In the genomic region with DNA sequence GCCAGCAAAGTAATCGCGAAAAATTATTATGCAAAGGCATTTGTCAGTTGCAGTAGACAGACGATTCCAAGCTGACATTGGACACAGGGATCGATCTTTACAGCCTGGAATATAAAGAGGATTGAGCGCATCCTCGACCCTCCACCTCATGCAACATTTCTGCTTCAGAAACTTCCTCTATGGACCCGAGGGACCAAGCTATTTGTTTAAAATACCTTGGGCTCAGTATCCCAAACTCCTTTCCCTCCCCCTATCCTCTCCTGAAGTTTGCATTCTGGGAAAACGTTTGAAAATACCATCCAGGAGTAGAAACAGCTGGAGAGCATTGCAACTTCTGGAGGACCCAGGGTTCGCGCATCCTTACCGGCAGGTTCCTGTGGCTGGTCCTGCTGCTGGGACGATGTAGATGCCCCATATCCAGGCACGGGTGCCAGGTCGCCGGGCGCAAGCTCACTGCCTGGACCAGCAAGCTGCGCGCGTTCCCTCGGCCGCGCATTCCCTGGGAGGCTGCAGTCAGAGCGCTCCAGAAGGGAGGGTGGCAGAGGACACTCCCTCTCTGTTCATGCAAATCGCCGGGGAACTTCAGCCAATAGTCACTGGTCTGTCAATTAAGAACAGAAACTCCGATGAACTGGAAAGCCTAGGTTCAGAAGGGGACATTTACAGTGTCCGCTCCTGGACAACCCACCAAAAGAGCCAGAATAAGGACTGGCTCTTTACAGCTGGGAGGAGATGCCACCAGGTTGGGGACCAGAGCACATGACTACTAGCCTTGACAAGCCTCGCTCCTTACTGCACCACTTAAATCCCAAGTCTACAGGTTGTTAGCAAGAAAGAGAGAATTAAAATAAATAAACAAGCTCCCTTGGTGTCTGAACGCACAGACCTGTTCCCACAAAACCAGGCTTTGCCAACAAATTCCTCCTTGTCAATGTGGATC, we compare ENCODE assay signal across 9 mouse cellular contexts. TPM values are rescaled to one million over a fixed set of nuclear protein-coding genes. Genes with fewer than 3 reads are reported as not detected.
DNase-seq lines count a peak whose midpoint lies in the region; ATAC-seq and TF ChIP-seq lines count a peak whose summit lies in the region.
"Had no signal": no experiment of that assay in that cellular context is flagged by ENCODE, and none has a peak within 500 bp of the region (broad histone marks: within the 10 kb centered on the region; RNA-seq: fewer than 3 reads in every experiment).

TSS of gene Pcdh20 (minus strand) at position 902 of the 940 bp plus-strand sequence.

- no peaks in the 10 kb centered on the region for H3K36me3 ChIP-seq in kidney, embryonic 16.5 days (ENCODE audit: insufficient read depth, low read length)

- H3K4me3 ChIP-seq in kidney, embryonic 16.5 days (ENCODE audit: low read length), result peak within 1 kb of the TSS; percentile 46
- peak within 1 kb of the TSS; percentile 55 for H3K4me3 ChIP-seq in cortical plate, adult 2 months (ENCODE audit: insufficient read depth, low read length)

- peak; percentile 96 for ATAC-seq in kidney, embryonic 16.5 days (ENCODE audit: low FRiP score, low TSS enrichment)
- ATAC-seq in erythroid progenitor cell, adult 5-6 weeks (replicated peaks; ENCODE audit: low FRiP score, poor library complexity, severe bottlenecking), result no peak
- ATAC-seq: Patski had no signal

- peaks cover 19% of the 10 kb centered on the region for H3K27me3 ChIP-seq in kidney, embryonic 16.5 days (ENCODE audit: insufficient read depth, low read length)

- no peak for TF ChIP-seq CTCF in cortical plate, adult 2 months (IDR thresholded peaks at IDR 0.05; ENCODE audit: extremely low read depth, insufficient read depth, low read length)

- no peak within 1 kb of the TSS for H3K27ac ChIP-seq in kidney, embryonic 16.5 days (ENCODE audit: low read length)
- H3K27ac ChIP-seq in cortical plate, adult 2 months (ENCODE audit: insufficient read depth, low read length), result no peak within 1 kb of the TSS

- H3K4me1 ChIP-seq in kidney, embryonic 16.5 days (ENCODE audit: insufficient read depth, low read length), result peaks cover 22% of the 10 kb centered on the region
- H3K4me1 ChIP-seq in cortical plate, adult 2 months (ENCODE audit: control insufficient read depth, insufficient read depth, low read length), result no peaks in the 10 kb centered on the region; the same call in 1 of the 2 replicates

- DNase-seq in kidney, postnatal 14 days, result no peak
- DNase-seq in gastrocnemius, postnatal 25 days, result peak; percentile 25
- DNase-seq in layer of hippocampus, postnatal 10 days (ENCODE audit: low spot score in 2 of 2), result peak; percentile 58 to 67
- DNase-seq in lung, postnatal 14 days, result peak; percentile 24
- DNase-seq in right cerebral cortex, postnatal 4 days, result peak; percentile 52

- no peak within 1 kb of the TSS for H3K9ac ChIP-seq in kidney, embryonic 16.5 days (replicated peaks; ENCODE audit: low read length)

- TF ChIP-seq POLR2A in cortical plate, adult 2 months (IDR thresholded peaks at IDR 0.05; ENCODE audit: extremely low read depth, insufficient read depth, low read length), result peak; percentile 34; the same call in 1 of the 2 replicates

- peak within 1 kb of the TSS; percentile 81 for H3K4me2 ChIP-seq in kidney, embryonic 16.5 days (replicated peaks; ENCODE audit: low read depth, low read length)

- H3K9me3 ChIP-seq in kidney, embryonic 16.5 days (ENCODE audit: low read length), result no peaks in the 10 kb centered on the region

- under 1% methylated on average over 29 of the region's 29 CpGs for WGBS in kidney, embryonic 16.5 days

RNA-seq across cellular contexts. Expression of gene Pcdh20, which starts in this region (rescaled TPM):
- 0.30 and 0.37 TPM in 2 replicates for polyA plus RNA-seq in kidney, embryonic 16.5 days (2015; fragmentation: Nextera tagmentation; extraction: Ambion mirVana)
- 6.1 and 11.3 TPM in 2 replicates for polyA plus RNA-seq in cortical plate, adult 2 months (2012; rRNA removed)
- total RNA-seq in gastrocnemius, postnatal 25 days (2021), result 1 to 10 TPM in 1 of 2 experiments, under 1 TPM in 1; 0.56 to 1.5 TPM
- total RNA-seq in layer of hippocampus, postnatal 10 days (2021), result 10 to 100 TPM; 68.5 to 83.0 TPM
- not detected in 2 replicates for total RNA-seq in erythroid progenitor cell, adult 5-6 weeks (2015; ENCODE audit: low replicate concordance)
- total RNA-seq in erythroid progenitor cell, adult 5-6 weeks (2017; ENCODE audit: low replicate concordance), result not detected in 2 replicates
- polyA plus RNA-seq: Patski had no signal

Comparison
In these comparisons a context has a peak if more than half of its experiments do, and no peak if none do; other contexts are left out.
1. RNA of gene Pcdh20 (total RNA-seq): 68.5 to 83.0 TPM in layer of hippocampus, postnatal 10 days; 0.56 to 1.5 TPM in gastrocnemius, postnatal 25 days and not detected in erythroid progenitor cell, adult 5-6 weeks; every median in the first group is over 10 times any median in the second.
2. Peak in ATAC-seq, H3K4me3 ChIP-seq and H3K4me2 ChIP-seq in kidney, embryonic 16.5 days; RNA of the gene not detected or under 1 TPM.